Mouse (Mus musculus) embryo, embryonic 9.5 days (tissue): ENCODE measurements around the gene Gzf1.

Experiments used
- DNase-seq: peaks from one replicate; pipeline ENCODE4 v3.0.0-alpha.2; 2017; ENCODE audit errors: extremely low spot score

Gzf1 gene

DNA sequence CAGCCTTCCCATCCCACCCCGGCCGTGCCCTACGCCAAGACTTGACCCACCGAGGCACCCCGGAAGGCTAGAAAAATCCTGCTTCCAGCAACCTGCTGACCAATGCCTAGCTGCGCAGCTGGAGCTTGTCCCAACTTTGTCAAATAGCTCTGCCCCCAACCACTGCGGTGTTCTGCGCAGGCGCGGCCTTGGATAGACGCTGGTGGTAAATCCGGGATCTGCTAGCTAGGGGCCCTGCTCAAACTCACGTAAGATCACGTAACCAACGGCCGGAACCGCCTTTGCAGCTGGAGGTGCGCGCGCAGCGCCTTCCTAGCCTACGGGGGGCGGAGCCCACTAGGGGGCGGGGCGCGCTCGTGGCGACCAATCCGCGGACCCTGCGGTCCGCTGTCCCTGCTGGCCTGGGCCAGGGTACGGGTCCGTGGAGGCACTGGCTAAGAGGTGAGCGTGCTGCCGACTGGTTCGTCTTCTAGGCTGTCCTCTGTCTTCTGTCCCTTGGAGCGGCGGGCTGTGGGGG lies at the start of gene Gzf1:
Gzf1 (plus strand) TSS at position 249 of the 517 bp plus-strand sequence.
- peak; percentile 96 for DNase-seq

DNA sequence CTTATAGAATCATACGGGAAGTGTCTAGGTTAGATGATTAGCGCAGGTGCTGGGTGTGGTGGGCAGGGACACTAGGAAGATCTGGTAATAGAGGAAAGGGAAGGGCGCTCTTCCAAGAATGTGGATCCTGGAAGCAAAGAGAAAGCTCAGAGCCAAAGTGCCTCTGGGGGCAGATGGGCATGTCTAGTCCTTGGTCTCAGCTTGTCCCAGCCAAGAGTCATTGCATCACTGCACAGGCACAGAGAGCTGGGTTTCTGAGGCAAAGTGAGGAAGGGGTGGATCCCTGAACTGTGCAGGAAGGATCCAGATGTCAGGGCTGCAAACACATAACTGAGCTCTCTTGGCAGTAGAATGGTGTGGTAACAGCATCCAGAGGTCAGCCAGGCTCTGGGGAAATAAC lies 49.2 kb upstream of the Gzf1 start:
- no peak for DNase-seq

DNA sequence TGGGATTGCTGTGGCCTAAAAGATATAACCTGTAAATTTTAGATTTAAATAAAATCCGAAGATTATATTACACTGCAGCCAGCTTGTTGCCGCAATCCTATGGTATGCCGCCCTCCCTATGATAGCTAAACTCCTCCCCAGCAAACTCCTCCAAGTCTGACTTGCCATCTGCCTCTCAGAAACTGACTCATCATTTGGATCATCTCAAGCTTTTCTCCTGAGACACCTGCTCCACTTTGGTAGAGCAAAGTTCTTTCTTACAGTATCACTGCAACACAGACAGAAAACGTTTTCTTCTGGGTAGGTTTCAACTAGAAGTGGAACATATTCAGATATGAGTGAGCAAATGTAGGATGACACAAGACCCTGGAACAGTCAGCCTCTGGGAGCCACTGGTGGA lies 46.4 kb upstream of the Gzf1 start:
- no peak for DNase-seq

DNA sequence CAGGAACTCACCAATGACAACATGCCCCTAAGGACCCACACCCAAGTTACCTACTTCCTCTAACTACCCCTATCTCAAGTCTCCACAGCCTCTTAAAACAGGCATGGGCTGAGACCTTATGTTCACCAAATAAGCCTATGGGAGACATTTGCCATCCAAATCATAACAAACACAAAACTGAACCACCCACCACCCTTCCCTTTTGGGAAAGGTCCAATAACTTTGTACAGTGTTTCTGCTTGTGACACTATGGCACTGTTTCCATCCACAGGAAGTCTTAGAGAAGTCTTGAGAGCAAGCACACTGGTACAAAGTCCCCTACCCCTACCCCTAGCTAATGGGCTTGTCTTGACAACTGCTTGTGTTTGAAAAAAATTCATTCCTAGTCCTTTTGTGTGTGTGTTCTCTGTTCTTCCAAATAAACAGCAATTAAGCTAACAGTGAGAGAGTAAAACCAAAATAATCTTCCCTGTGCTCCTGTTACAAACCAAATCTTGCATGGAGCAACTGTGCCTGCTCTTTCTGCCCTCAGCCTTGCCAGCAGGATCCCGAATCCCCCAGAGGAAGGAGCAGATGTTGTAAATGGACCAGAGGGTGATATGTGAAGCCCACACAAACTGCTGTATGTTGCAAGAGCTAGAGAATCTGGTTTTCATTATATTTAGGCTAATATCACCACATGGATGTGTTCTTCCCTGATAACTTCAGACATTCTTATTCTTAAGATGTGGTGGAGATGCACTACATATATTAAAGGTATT lies 38.0 kb upstream of the Gzf1 start:
- no peak for DNase-seq

DNA sequence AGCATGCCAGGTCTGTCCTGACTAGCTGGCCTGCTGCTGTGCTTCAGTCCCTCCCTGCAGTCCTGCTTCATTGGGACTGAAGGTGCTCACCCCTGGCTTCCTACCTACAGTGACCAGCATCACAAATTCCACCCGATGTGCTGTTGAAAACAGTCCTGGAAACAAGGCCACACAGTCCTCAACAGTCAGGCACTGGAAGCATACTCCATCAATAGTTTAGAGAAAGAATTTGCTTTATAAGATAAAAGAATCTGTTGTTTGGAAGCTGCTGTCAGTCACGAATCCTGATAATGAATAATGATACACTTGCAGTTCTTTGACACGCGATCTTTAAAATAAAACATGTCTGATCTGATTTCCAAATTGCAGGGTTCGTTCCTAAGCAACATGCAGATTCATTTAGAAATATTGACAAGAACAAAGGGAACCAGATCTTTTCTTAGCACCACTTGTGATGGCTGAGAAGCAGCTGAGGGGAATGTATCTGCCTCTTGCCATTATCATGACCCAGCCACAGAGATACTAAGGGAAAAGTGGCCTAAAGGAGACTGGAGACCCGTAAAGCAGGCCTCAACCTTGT lies 36.3 kb upstream of the Gzf1 start:
- DNase-seq = no peak

DNA sequence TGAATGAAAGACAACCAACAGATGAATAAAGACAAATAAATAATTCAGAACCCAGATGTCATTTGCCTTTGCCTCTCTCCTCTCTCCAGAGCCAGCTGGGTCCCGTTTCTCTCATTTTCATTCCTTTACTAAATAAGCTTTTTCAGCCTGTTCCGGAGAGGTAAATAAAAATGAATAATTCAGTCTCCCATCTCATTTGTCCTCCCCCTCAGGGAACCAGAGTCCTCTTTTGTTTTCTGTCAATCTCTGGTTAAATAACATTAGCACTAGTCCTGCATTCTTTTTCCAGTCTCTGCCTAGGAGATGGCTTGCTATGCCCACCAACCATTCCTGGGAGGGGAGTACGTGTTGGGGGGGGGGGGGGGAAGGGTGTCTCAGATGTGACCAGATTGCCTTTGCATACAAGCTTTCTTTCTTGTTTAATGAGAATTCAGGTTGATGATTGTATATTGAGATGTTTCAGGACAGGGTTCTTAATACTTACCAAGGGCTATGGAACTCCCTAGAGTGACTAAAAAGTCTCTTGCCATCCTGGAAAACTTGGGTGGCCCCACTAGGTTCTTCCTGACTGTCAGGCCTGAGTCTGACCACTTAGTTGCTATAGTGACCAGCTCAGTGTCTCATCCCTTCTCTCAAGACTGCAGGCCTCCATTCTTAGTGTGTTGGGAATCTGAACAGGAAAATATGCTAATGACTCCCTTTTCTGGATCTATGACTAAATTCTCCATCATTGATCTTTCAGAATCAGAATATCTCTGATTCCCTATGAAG lies 30.1 kb upstream of the Gzf1 start:
- DNase-seq = peak; percentile 8

DNA sequence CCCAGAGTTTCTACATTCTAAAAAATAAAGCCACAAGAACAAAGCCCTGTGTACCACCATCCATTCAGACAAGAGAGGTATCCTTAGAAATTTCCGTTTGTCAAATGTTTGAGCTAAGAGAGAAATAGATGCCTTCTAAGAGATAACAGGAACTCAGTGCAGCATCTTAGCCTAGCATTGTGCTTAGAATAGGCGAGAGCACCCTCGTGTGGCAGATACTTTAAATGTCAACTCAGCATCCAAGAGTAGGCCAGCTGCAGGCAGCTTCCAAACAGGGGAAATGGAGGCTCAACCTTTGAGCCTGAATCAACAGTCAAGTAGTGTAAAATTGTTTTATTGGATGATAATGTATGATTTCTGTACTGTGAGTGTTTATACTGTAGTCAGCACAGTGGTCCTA lies 25.9 kb upstream of the Gzf1 start:
- peak; percentile 45 for DNase-seq

DNA sequence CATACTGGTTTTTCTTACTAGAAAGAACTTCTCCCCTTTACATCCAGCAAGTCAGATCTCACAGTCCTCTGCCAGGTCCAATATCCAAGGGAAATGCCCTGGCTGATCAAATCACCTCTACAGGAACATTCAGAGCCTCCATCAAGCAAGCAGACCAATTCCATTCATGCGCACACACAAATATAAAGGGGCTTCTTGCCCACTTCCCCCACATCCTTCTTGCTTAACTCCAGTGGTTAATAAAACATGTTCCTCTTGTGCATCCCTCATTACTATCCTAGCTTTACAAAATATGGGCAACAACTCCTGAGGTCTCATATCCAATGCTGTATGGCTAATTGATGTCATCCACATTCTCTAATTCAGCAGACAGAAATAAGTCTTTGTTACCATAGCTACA lies 17.4 kb upstream of the Gzf1 start:
- no peak for DNase-seq

DNA sequence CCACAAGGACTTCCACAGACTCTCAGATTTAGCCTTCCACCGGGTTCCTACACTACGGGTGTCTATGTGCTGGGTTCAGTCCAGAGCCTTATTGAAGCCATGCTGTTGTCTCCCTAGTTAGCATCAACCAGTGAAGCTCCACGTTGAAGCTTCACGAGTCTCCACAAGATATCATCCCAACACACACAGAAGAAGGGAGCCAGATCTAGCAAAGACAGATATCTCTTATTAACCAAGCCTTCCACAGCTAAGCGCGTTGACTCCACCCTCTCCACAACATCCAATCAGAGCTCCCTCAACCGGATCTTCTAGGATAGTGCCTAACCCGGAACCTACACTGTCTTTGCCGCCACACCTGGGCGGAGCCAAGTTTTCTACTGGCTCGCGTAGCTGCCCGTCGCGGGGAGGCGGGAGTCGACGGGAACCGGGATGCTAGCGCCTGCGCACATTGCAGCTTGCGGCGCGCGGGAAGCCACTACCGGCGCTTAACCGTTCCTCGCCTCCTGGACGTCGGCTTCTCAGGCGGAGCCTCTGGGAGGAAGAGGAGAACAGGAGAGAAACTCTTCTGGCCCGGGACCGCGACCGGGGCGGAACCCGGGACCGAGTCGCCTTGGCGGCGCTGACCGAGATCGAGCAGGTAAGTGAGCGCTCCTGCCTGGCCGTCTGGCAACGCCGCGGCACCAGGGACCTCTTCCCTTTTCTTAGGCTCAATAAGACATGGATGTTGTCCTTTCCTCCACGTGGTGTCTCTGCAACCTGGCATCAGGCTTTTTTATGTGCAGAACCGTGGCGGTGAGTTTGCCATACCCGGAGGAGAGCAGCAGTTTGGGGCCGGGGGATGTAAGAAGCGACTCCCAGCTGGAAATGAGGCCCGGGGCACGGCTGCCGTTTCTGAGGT lies 8.4 kb upstream of the Gzf1 start, which contains the start of gene Nxt1:
Nxt1 (plus strand) TSS at position 403 of the 898 bp plus-strand sequence.
- DNase-seq = peak; percentile 98

DNA sequence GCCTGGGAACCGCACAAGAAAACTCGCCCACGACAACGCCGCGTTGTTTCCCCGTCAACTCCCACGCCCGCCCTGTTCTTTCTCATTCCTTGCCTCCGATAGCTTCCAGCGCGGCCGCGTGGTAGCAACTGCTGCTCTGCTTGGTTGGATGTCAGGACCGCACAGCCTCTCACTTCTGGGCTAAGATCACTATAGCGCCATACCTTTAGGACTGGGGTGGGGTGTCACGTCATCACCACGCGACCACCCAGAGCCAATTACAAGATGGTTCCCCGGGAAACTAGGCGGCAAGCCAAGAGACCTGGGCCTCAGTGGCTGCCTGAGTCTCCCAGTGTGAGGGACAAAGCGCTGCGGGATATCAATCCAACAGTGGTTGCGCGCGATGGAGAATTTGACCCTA lies 3.0 kb upstream of the Gzf1 start:
- peak; percentile 85 for DNase-seq

DNA sequence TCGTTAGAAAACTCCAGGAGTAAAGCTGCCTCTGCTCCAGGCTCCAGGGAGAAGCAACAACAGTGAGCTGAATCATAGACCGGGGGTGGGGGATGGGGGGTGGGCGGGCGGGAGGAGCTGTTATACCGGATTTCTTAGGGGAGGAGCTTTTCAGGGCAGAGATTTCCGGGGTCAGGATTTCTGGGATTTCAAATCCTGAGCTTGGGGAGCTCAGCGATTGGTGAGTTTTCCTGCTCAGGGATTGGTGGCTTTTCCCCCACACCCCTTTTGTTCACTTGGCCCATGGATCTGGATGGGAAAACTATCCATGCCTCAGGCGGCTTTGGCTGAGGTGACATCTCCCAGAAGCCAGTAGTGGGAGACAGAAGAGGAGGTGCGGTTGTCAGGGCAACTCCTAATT lies 1.5 kb upstream of the Gzf1 start:
- DNase-seq = peak; percentile 76

DNA sequence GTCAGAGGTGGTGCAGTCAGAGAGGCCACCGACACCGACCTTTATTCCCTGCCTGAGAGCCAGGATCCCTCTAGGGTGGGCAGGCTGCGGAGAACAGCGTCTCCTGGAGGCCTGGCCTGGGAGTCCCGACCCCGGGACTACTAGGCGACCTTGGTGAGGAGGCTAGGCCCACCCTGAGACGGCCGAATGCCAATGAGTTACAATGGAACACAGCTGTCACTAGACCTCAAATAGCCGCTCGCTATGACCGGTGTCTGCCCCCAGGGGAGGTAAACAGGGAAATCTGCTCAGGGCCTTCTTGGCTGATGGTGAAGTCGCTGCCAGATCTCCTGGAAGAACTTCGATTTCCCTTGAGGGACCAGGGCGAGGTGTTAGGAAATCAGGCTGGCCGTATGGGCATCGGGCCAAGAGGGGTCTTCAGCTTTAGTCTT lies 653 bp downstream of the Gzf1 start:
- DNase-seq = no peak

DNA sequence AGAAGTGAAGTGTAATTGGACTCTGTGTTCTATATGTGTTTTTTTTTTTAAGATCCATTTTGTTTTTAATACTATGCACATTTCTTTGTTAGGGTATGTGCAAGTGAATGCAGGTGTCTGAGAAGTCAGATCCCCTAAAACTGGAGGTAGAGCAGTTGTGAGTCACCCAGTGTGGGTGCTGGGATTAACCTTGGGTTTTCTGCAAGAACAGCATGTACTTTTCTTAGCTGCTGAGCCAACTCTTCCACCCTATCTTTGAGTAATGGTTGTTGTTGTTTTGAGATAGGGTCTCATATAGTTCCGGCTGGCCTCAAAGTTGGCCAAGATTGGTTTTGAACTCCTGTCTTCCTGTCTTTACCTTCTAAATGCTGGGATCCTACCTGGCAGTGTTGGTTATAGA lies 2.2 kb downstream of the Gzf1 start:
- no peak for DNase-seq

DNA sequence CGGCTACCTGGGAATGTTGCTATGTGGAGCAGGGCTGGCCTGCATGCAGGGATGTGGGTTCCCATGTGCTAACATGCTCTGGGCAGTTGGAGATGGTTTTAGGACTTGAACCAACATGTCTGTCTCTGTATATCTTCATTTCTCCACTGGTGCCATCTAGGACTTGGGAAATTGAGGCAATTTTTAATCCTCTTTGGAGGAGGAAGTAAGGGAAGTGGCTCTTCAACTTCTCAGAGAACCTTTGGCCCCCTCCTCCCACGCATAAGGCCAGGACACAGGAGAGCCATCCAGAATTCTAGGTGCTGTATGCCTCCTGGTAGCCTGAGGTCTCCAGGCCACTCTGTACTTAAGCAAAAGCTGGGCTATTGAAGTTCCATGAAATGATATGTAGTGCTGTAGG lies 4.1 kb downstream of the Gzf1 start:
- DNase-seq = no peak

DNA sequence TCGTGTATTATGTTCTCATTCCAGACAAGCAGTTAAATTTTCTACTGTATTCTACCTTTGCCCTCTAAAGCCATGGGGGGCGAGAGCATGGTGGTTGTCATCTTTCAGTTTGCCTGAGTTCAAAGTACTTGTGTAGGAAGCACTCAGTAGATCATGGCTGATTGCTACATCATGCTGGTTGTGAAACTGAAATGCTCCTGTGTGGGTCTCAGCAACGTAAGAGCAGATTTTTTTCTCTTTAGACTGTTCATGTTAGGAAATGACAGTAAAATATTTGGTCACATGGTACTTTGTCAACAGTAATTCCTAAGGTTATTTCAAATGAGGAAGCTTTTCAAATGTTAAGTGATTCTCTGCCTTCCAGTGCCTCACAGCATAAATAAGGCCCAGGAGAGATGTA lies 4.9 kb downstream of the Gzf1 start:
- no peak for DNase-seq

DNA sequence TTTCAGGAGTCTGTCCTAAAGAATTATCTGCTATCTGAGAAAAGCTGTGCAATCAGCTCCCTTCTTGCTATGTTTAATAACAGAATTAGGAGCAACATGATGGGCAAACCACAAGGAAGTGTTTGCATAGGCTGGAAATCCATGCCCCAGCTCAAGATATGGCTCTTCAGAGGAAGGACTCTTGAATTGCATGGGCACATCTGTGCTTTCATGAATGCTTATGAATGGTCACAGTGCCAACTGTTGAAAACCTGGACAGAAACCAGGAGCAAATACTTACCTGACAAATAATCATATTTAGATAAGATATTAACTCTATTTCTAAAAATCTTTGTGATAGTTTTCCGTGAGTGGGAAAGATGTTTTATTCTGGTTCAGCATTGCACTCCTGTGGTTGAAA lies 6.0 kb downstream of the Gzf1 start:
- DNase-seq = no peak

DNA sequence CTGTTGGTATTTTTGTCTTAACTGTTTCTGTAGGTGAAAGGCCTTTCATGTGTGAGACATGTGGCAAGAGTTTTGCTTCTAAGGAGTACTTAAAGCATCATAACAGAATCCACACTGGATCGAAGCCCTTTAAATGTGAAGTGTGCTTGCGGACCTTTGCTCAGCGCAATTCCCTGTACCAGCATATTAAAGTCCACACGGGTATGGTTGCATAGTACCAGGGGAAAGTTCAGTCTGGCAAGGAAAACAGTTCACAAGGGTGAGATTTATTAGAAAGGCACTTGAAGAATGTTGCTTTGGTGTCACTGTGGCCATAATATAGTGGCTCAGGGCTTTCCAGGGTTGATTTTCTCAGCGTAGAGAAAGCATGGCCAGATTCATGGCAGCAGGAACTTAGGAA lies 7.1 kb downstream of the Gzf1 start:
- no peak for DNase-seq

DNA sequence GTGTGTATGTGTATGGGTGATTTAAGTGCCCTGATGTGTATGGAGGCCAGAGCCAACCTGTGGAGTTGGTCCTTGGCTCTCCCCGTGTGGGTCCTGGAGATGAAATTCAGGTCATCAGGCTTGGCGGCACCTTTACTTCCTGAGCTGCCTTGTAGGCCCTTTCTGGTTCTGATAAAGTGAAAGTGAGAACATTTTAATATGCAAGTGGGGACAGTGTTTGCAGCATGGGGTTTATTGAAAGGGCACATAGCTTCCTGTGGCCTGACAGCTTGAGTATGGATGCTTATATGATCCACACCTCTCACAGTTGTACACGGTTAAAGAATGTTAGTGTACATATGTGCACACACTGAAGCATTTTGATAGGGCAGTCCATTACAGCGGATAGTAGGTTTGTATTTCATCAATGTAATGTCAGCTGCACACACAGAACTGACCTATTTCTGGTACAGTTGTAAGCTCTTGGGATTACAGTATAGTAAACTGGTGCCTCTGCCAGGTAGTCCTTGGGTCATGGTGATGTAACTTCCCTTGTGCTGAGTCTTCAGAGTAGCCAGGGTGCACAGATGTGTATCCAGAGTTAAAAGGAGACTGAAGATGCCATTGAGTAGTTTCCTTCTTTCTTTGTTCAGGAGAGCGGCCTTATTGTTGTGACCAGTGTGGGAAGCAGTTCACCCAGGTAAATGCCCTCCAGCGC lies 8.8 kb downstream of the Gzf1 start:
- no peak for DNase-seq

DNA sequence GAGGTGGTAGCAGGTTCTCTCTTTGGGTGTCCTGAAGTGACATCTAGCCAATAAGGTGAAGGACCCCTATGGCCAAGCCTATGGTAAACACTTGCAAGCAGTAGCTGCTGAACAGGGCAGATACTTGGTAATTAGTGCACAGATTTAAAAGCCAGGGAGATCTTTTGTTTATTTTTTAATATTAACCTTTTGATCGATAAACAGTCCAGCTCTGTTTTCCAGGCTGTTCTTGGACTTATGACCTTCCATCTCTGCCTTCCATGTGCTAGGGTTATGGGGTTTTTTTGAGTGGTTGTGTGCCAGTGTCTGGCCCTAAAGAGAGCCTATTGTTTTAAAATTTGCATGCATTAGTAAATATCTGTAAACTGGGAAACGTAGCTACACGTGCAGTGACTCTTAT lies 9.5 kb downstream of the Gzf1 start:
- no peak for DNase-seq

DNA sequence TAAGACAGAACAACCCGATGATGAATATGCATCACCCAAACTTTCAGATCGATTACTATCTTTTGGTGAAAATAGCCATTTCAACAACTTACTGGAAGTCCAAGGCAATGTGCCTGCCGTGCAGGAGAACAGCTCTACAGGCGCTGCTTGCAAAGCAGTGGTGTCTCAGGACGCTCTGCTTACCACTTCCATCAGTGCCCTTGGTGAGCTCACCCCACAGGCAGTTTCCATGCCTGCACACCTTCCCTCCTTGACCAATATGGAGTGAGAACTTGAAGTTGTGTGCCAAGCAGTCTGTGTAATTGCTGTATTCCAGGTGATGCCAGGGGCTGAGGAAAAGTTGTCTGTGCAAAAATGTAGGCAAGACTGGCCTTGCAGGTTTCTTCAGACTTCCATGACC lies 10.0 kb downstream of the Gzf1 start:
- DNase-seq = no peak

DNA sequence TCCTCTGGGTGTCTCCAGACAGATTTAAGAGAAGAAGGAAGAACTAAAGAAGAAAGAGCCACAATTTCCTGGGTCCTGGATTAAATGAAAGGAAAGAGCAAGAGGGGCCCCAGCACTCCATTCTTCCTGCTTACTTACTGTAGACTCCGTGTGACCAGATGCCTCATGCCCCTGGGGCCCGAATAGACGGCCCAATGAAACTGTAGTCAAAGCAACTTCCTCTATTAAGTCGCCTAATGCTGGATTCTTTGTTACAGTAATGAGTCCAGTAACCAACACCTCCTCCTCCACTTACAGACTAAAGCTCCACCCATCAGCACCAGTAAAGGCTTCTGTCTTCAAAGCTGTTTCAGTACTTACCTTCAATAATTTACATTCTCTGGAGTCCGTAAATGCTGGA lies 17.7 kb downstream of the Gzf1 start:
- DNase-seq = no peak
